Mouse (Mus musculus): ENCODE results near the gene Mthfd1. TPM values are rescaled to one million over a fixed set of nuclear protein-coding genes. Genes with fewer than 3 reads are reported as not detected.

Mthfd1 gene
- polyA plus RNA-seq, 1 experiment from 2014 or later, result 91.8 TPM

DNA sequence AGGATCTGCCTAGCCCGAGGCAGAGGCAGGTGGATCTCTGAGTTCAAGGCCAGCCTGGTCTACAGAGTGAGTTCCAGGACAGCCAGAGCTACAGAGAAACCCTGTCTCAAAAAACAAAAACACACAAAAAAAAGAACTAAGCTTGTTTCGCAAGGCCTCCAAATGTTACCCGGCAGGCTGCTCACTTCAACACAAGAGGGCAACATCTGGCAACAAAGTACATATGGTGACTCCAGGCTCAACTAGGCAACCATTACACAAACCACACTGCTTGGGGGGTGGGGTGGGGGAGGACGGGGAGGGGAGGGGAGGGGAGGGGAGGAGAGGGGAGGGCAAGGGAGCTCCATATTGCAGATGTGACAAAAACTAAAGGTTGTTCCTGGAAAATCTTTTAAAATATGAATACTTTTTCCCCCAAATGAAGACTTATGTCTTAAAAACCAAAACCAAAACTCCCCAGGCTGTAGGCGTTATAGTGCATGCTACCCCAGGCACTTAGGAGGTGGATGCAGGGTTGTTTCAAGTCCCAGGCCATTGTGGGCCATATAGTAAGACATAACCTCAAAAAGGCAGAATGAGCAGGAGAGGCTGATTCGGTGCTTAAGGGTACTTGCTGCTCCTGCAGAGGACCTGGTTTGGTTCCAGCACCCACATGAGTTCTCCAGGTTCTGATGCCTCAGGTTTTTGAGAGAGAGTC lies 90.8 kb downstream of the Mthfd1 start:
- no peak for DNase-seq (ENCODE audit: low spot score)
- Histone ChIP-seq H3K36me3 (peaks cover 50% of the 10 kb centered on the region), H3K27me3 (ENCODE audit: low read depth, poor library complexity, severe bottlenecking) (no peaks in the 10 kb centered on the region), H3K9me3 (replicated peaks) (no peaks in the 10 kb centered on the region), H3K4me1 (no peaks in the 10 kb centered on the region), H3K4me3 (no peak overlapping the region), H3K27ac (replicated peaks) (no peak overlapping the region)
- 72% methylated on average over 6 of the region's 6 CpGs for WGBS

DNA sequence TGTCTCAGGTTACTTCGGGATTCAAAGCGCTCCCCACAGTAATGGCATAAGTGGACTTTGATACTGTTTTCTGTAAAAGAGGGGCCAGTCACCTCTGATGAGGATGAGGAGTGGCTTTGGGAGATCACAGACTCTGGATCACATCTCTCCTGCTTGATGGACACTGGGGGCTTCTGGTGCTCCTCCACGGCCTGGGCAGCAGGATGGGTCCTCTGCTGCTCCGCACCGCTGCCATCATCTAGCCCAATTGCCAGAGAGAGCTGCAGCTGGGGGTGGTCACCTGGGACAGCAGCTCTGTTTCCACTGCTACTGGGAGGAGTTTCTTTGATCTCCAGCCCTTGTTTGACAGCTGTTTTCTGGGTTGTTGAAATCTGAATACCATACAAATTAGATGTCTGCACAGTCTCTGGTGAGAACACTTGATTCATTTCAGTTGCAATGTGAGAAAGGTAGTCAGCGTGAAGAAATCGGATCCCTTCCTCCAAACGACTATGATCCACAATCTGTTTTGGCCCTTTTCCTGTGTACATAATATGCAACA lies 94.7 kb downstream of the Mthfd1 start:
- Histone ChIP-seq H3K27me3 (ENCODE audit: low read depth, poor library complexity, severe bottlenecking) (no peaks in the 10 kb centered on the region), H3K4me3 (no peak overlapping the region), H3K27ac (replicated peaks) (no peak overlapping the region), H3K9me3 (replicated peaks) (no peaks in the 10 kb centered on the region), H3K4me1 (no peaks in the 10 kb centered on the region), H3K36me3 (peaks cover 77% of the 10 kb centered on the region)
- 87% methylated on average over 8 of the region's 8 CpGs for WGBS
- DNase-seq (ENCODE audit: low spot score), result no peak

DNA sequence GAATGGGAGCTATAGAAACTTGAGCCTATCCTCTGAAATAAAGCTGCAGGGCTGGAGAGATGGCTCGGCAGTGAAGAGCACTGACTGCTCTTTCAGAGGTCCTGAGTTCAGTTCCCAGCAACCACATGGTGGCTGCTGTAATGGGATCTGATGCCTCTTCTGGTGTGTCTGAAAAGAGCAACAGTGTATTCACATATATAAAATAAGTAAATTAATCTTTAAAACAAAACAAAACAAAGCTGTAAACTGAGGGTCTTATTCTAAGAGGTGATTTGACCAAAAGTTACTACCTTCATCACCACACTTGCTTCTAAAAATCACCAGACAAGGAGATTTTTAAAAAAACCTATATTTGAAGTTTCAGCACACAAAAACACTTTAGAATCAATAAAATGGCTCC lies 105.8 kb downstream of the Mthfd1 start:
- Histone ChIP-seq H3K36me3 (peaks cover 22% of the 10 kb centered on the region), H3K27ac (replicated peaks) (no peak overlapping the region), H3K9me3 (replicated peaks) (no peaks in the 10 kb centered on the region), H3K4me3 (no peak overlapping the region), H3K27me3 (ENCODE audit: low read depth, poor library complexity, severe bottlenecking) (no peaks in the 10 kb centered on the region), H3K4me1 (peaks cover 2% of the 10 kb centered on the region; the same call in 1 of the 2 replicates)
- DNase-seq (ENCODE audit: low spot score), result no peak
- WGBS, result 51% methylated on average over 1 of the region's 1 CpGs

DNA sequence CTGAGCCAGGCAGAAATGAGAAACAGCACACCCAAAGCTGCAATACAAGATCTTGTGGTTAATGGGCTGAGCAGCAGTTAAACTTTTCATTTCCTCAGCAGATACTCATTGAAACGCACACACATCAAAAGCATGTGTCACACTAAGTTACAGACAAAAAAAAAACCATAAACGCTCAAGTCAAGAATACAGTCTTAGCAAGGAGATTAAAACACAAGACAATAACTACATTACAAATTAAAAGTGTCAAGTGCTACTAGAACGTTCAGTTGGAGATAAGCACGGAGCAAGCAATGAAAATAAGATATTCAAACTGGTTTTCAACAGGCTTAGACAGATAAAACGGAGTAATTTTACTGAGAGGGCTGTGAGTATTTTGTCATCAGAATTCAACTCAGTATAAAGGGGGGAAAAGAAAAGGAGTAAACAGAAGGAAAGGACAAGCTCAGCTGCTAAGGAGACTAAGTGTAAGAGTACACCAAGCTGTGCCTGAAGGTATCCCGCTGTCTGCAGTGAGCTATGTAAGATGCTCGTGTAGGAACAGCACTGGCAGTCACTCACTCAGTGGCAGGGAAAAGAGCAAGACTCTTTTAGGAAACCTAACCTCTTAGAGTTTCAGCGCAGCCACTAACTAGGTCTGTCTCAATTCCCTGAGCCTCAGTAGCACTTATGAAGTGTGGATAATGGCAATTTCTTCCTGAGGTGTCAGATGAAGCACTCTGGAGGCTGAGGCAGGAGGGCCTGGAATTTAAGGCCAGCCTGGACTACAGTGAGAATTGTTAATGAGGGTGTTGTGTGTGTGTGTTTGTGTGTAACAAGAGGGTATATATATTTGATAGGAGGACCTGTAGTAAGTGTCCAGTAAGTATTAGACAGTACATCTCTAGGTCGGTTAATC lies 106.6 kb downstream of the Mthfd1 start:
- Histone ChIP-seq H3K4me3 (no peak overlapping the region), H3K36me3 (peaks cover 22% of the 10 kb centered on the region), H3K27me3 (ENCODE audit: low read depth, poor library complexity, severe bottlenecking) (no peaks in the 10 kb centered on the region), H3K4me1 (peaks cover 9% of the 10 kb centered on the region), H3K9me3 (replicated peaks) (no peaks in the 10 kb centered on the region), H3K27ac (replicated peaks) (no peak overlapping the region)
- WGBS, result 81% methylated on average over 9 of the region's 9 CpGs
- DNase-seq (ENCODE audit: low spot score), result no peak

DNA sequence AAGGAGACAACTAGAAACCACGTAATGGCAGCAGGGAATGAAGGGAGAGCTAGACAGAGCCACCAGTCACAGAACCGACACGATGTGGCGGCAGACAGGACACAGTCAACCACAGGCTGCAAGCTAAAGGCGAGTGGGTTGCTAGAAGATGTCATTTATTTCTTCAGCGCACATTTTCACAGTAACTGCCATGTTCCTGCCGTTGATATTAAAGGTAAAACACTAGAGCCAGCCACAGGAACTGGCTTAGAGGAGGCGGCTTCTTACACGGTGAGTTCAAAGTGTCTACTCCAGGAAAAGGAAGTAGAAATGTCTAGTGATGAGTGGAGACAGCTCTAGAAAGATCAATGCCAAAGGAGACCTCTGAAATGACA lies 107.2 kb downstream of the Mthfd1 start:
- DNase-seq (ENCODE audit: low spot score), result no peak
- Histone ChIP-seq H3K4me1 (peaks cover 15% of the 10 kb centered on the region), H3K9me3 (replicated peaks) (no peaks in the 10 kb centered on the region), H3K27ac (replicated peaks) (no peak overlapping the region), H3K4me3 (no peak overlapping the region), H3K36me3 (peaks cover 16% of the 10 kb centered on the region), H3K27me3 (ENCODE audit: low read depth, poor library complexity, severe bottlenecking) (no peaks in the 10 kb centered on the region)
- WGBS, result 90% methylated on average over 9 of the region's 9 CpGs

DNA sequence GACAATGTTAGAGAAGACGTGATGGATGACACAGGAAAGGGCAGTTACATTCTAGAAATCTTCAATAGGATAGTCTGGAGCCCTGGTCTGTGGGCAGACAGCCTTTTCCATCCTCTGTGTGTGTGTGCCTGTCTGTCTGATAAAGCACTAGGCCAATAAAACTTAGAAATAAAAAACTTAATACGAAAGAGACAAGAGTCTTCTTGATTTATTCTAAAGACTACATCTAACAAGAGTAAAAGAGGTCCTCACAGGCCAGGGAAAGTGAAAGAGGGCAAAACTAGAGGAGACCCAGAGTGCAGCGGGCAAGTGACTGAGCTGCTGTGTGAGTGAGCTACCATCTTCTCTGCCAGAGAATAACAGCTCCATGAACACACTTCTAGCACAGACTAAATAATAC lies 111.2 kb downstream of the Mthfd1 start:
- WGBS, result 90% methylated on average over 3 of the region's 3 CpGs
- Histone ChIP-seq H3K4me1 (peaks cover 36% of the 10 kb centered on the region), H3K36me3 (peaks cover 11% of the 10 kb centered on the region), H3K27me3 (ENCODE audit: low read depth, poor library complexity, severe bottlenecking) (no peaks in the 10 kb centered on the region), H3K27ac (replicated peaks) (no peak overlapping the region), H3K9me3 (replicated peaks) (no peaks in the 10 kb centered on the region), H3K4me3 (no peak overlapping the region)
- DNase-seq (ENCODE audit: low spot score), result no peak

DNA sequence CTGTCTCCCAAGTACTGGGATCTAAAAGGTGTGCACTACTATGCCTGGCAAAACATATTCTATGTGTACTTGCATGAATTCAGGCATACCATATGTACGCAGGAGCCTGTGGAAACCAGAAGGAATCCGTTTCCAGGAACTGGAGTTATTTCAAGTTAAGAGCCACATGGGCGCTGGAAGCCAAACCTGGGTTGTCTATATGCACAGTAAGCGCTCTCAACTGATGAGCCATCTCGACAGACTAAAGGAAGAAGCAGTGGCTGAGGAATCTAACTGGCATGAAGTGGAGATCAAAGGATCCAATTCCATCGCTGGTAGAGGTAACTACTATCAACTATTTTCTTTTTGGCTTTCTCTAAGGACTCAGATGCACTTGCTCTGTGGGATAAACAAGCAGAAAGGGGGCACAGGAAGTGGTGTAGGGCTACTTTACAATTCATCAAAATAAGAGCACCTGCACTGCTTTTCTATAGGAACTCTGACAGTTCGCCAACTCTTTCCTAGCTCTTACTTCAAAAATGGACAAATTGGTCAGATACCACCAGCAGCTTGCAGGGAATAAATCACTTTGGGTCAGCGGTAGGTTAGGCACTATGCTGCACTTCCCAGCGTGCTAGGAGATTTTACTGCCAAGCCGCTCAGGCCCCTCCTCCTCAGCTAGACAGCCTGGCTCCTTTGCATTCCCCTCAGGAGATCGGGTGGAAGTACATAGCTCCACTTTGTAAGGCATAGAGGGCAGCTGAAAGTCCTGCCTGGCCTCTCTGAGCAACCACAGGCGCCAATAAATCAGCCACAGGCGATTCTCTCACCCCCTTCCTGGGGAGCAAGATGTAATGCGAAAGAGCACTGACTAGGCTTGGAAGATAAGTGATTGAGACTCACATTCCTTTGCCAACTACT lies 112.2 kb downstream of the Mthfd1 start:
- Histone ChIP-seq H3K27me3 (ENCODE audit: low read depth, poor library complexity, severe bottlenecking) (no peaks in the 10 kb centered on the region), H3K4me1 (peaks cover 46% of the 10 kb centered on the region), H3K9me3 (replicated peaks) (no peaks in the 10 kb centered on the region), H3K36me3 (peaks cover 11% of the 10 kb centered on the region), H3K4me3 (peak overlapping the region; percentile 94), H3K27ac (replicated peaks) (0 out of 2 replicates have a peak overlapping the region, but pooled peaks have one; percentile 35)
- WGBS, result 33% methylated on average over 14 of the region's 14 CpGs
- DNase-seq (ENCODE audit: low spot score), result peak; percentile 43

DNA sequence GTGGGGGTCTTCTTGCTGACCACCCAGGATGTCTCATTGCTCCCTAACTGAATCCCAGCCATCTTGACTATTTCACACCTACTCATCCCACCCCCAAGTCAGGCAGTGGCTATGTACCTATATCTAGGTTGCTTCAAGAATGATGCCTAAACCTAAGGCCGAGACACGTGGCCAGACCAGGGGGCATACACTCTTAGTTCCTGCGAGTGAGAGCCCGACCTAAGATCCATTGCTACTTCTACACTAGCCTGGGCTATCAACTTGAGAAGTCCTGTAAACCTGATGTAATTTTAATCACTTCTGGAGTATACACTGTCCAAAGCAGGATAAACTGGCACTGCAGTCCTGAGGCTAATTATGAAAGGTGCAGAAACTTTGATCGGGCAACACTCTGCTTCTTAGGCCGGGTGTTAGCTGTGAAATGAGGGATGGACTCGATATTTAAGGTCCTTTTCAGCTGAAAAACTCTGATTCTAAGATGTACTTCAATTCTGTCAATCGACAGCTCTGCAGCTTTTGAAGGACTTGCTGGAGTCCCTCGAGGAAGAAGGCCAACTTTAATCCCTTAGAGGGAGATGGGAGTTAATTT lies 113.2 kb downstream of the Mthfd1 start:
- no peaks in the 10 kb centered on the region for H3K9me3 ChIP-seq (replicated peaks)
- H3K27ac ChIP-seq (replicated peaks), result peak overlapping the region; percentile 100
- H3K4me3 ChIP-seq, result peak overlapping the region; percentile 94
- H3K4me1 ChIP-seq, result peaks cover 54% of the 10 kb centered on the region
- 10% methylated on average over 9 of the region's 9 CpGs for WGBS
- no peak for DNase-seq (ENCODE audit: low spot score)
- H3K27me3 ChIP-seq (ENCODE audit: low read depth, poor library complexity, severe bottlenecking), result no peaks in the 10 kb centered on the region
- peaks cover 11% of the 10 kb centered on the region for H3K36me3 ChIP-seq

DNA sequence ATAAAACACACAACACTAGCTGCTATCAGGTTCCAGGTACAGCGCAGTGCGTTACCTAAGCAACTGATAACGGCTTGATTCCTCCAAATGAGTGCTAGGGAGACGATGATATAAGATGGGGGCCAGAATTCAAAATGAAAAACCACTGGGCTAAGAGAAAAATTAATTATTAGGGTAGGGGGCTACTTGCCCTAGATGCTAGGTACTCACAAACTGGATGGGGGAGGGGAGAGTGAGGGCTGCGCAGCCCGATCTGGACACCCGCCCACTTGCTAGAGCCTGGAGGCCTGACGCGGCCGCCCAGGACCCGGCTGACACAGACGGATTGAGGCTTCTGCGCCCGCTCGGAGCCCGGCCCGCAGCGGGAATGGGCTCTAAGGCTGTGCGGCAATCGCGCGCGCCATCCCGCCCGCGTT lies 113.7 kb downstream of the Mthfd1 start:
- peaks cover 8% of the 10 kb centered on the region for H3K36me3 ChIP-seq
- DNase-seq (ENCODE audit: low spot score), result no peak
- no peaks in the 10 kb centered on the region for H3K27me3 ChIP-seq (ENCODE audit: low read depth, poor library complexity, severe bottlenecking)
- WGBS, result under 1% methylated on average over 26 of the region's 26 CpGs
- no peaks in the 10 kb centered on the region for H3K9me3 ChIP-seq (replicated peaks)
- H3K27ac ChIP-seq (replicated peaks), result peak overlapping the region; percentile 100
- peaks cover 55% of the 10 kb centered on the region for H3K4me1 ChIP-seq
- H3K4me3 ChIP-seq, result peak overlapping the region; percentile 94

Other genes with a start within 250 kb of the Mthfd1 start
- 0.06 and 0.07 TPM in 2 replicates for gene Esr2, start 78.0 kb upstream of the Mthfd1 start, polyA plus RNA-seq (2016; fragmentation: Nextera tagmentation; extraction: Ambion mirVana)
- gene Tex21, start 8.6 kb upstream of the Mthfd1 start, polyA plus RNA-seq (2016; fragmentation: Nextera tagmentation; extraction: Ambion mirVana), result not detected in 2 replicates
- 2.5 and 4.7 TPM in 2 replicates for gene Akap5, start 69.6 kb downstream of the Mthfd1 start, polyA plus RNA-seq (2016; fragmentation: Nextera tagmentation; extraction: Ambion mirVana)
- gene Zbtb25, start 114.3 kb downstream of the Mthfd1 start, polyA plus RNA-seq (2016; fragmentation: Nextera tagmentation; extraction: Ambion mirVana), result 18.2 and 19.0 TPM in 2 replicates
- 7.2 and 7.9 TPM in 2 replicates for gene Zbtb1, start 115.0 kb downstream of the Mthfd1 start, polyA plus RNA-seq (2016; fragmentation: Nextera tagmentation; extraction: Ambion mirVana)
- 4.9 and 5.9 TPM in 2 replicates for gene Hspa2, start 148.9 kb downstream of the Mthfd1 start, polyA plus RNA-seq (2016; fragmentation: Nextera tagmentation; extraction: Ambion mirVana)
- gene Ppp1r36, start 162.2 kb downstream of the Mthfd1 start, polyA plus RNA-seq (2016; fragmentation: Nextera tagmentation; extraction: Ambion mirVana), result 0.33 and 0.71 TPM in 2 replicates

Data from midbrain, embryonic 10.5 days (tissue).